13 mouse cellular contexts compared by ENCODE assay signal in genomic region chr11:79714082-79714742, GRCm38 (mm10).
DNase-seq lines count a peak whose midpoint lies in the region; ATAC-seq lines count a peak whose summit lies in the region.
"Had no signal": no experiment of that assay in that cellular context is flagged by ENCODE, and none has a peak within 500 bp of the region (broad histone marks: within the 10 kb centered on the region; RNA-seq: fewer than 3 reads in every experiment).

No protein-coding gene starts in this region.

- no peak overlapping the region for H3K9ac ChIP-seq in embryonic facial prominence, embryonic 13.5 days
- H3K9ac ChIP-seq in kidney, embryonic 14.5 days (ENCODE audit: low read depth, low read length), result no peak overlapping the region
- H3K9ac ChIP-seq: forebrain, embryonic 15.5 days; hindbrain, embryonic 15.5 days had no signal

- DNase-seq in embryonic facial prominence, embryonic 10.5 days (ENCODE audit: low spot score), result no peak
- DNase-seq in NIH3T3 (ENCODE audit: low read depth), result peak; percentile 52
- DNase-seq in lung, postnatal 36 days, result peak; percentile 30
- no peak for DNase-seq in cerebellum, adult 9-11 months
- DNase-seq: cerebellum, adult 11-12 months; gastrocnemius, postnatal 25 days had no signal

- no peak for ATAC-seq in embryonic facial prominence, embryonic 13.5 days (ENCODE audit: insufficient number of reproducible peaks, insufficient read depth, low FRiP score, low TSS enrichment, low read depth)
- no peak for ATAC-seq in kidney, embryonic 14.5 days (ENCODE audit: low FRiP score, low TSS enrichment)
- no peak for ATAC-seq in cerebellum, adult (ENCODE audit: insufficient number of reproducible peaks, low FRiP score, low TSS enrichment)
- no peak for ATAC-seq in frontal cortex, adult (ENCODE audit: low TSS enrichment)
- ATAC-seq: forebrain, embryonic 15.5 days had no signal

- no peaks in the 10 kb centered on the region for H3K9me3 ChIP-seq in embryonic facial prominence, embryonic 13.5 days
- H3K9me3 ChIP-seq in embryonic facial prominence, embryonic 10.5 days, result no peaks in the 10 kb centered on the region
- H3K9me3 ChIP-seq in kidney, embryonic 14.5 days (ENCODE audit: control insufficient read depth, low read length), result no peaks in the 10 kb centered on the region
- H3K9me3 ChIP-seq: forebrain, embryonic 15.5 days; hindbrain, embryonic 15.5 days had no signal

- H3K4me1 ChIP-seq in embryonic facial prominence, embryonic 13.5 days, result peaks cover 56% of the 10 kb centered on the region
- H3K4me1 ChIP-seq in embryonic facial prominence, embryonic 10.5 days, result peaks cover 65% of the 10 kb centered on the region
- H3K4me1 ChIP-seq in kidney, embryonic 14.5 days (ENCODE audit: control insufficient read depth, insufficient read depth, low read length), result peaks cover 28% of the 10 kb centered on the region

- peak overlapping the region; percentile 31 for H3K4me2 ChIP-seq in embryonic facial prominence, embryonic 13.5 days
- H3K4me2 ChIP-seq in kidney, embryonic 14.5 days (replicated peaks; ENCODE audit: low read depth, low read length), result peak overlapping the region; percentile 29; the same call in 1 of the 2 replicates
- H3K4me2 ChIP-seq: forebrain, embryonic 15.5 days; hindbrain, embryonic 15.5 days had no signal

- peaks cover 37% of the 10 kb centered on the region for H3K27me3 ChIP-seq in embryonic facial prominence, embryonic 13.5 days
- H3K27me3 ChIP-seq in embryonic facial prominence, embryonic 10.5 days (replicated peaks; ENCODE audit: low read depth, poor library complexity, severe bottlenecking), result peaks cover 71% of the 10 kb centered on the region
- peaks cover 10% of the 10 kb centered on the region for H3K27me3 ChIP-seq in kidney, embryonic 14.5 days (ENCODE audit: control insufficient read depth, insufficient read depth, low read length)

- no peak overlapping the region for H3K27ac ChIP-seq in embryonic facial prominence, embryonic 13.5 days
- H3K27ac ChIP-seq in embryonic facial prominence, embryonic 10.5 days (replicated peaks), result no peak overlapping the region
- H3K27ac ChIP-seq in kidney, embryonic 14.5 days (ENCODE audit: low read depth, low read length), result no peak overlapping the region
- H3K27ac ChIP-seq: forebrain, embryonic 15.5 days; hindbrain, embryonic 15.5 days; layer of hippocampus, adult 2 months had no signal

- no peaks in the 10 kb centered on the region for H3K36me3 ChIP-seq in embryonic facial prominence, embryonic 13.5 days
- no peaks in the 10 kb centered on the region for H3K36me3 ChIP-seq in embryonic facial prominence, embryonic 10.5 days (replicated peaks)
- H3K36me3 ChIP-seq in kidney, embryonic 14.5 days (ENCODE audit: control insufficient read depth, insufficient read depth, low read length), result no peaks in the 10 kb centered on the region
- H3K36me3 ChIP-seq: forebrain, embryonic 15.5 days; hindbrain, embryonic 15.5 days had no signal

- H3K4me3 ChIP-seq in embryonic facial prominence, embryonic 13.5 days, result no peak overlapping the region
- no peak overlapping the region for H3K4me3 ChIP-seq in embryonic facial prominence, embryonic 10.5 days
- no peak overlapping the region for H3K4me3 ChIP-seq in kidney, embryonic 14.5 days (ENCODE audit: low read length)
- H3K4me3 ChIP-seq: forebrain, embryonic 15.5 days; hindbrain, embryonic 15.5 days; layer of hippocampus, adult 2 months had no signal

- 64% methylated on average over 13 of the region's 13 CpGs for WGBS in embryonic facial prominence, embryonic 13.5 days
- 69% methylated on average over 13 of the region's 13 CpGs for WGBS in embryonic facial prominence, embryonic 10.5 days
- 64% methylated on average over 13 of the region's 13 CpGs for WGBS in kidney, embryonic 14.5 days

Comparison
In these comparisons a context has a peak if more than half of its experiments do, and no peak if none do; other contexts are left out.
1. DNase-seq: peak in NIH3T3 (single experiment) and lung, postnatal 36 days (single experiment); none in embryonic facial prominence, embryonic 10.5 days (single experiment) and cerebellum, adult 9-11 months (single experiment).